Comparison of ENCODE assay signal across 7 mouse cellular contexts in the genomic region with DNA sequence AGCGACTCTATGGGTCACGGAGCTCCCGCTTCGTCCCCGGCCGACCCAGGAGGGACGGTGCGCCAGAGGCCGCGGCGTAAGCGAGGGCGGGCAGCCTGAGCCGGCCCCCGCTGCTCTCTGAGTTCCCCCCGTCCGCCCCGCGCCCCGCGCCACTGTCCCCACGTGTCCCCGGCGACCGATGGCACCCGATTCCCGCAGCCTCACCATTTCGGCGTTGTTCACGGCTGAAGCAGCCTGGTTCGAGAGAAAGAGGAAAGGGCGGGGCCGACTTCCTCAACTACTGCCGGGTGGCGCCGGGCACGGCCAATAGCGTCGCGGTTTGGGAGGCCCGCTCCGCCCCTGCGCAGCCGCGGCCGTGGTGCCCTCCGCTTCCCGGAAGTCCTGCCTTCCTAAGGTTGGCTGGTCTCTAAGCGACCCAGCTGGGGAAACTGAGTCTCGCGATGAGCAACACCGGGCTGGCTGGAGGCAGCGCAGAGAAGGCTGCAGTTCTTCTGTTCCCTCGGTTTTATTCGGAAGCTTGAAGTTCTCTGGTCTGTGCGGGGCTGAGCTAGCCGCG. TPM values are rescaled to one million over a fixed set of nuclear protein-coding genes. Genes with fewer than 3 reads are reported as not detected.
DNase-seq lines count a peak whose midpoint lies in the region; ATAC-seq lines count a peak whose summit lies in the region.

A gene (plus strand): TSS at position 469 of the 556 bp plus-strand sequence.

- peak within 1 kb of the TSS; percentile 87 for H3K9ac ChIP-seq in embryonic facial prominence, embryonic 11.5 days (replicated peaks; ENCODE audit: low read length)
- H3K9ac ChIP-seq in limb, embryonic 11.5 days (ENCODE audit: low read length) = peak within 1 kb of the TSS; percentile 84
- H3K9ac ChIP-seq in midbrain, embryonic 14.5 days (replicated peaks; ENCODE audit: low read length) = peak within 1 kb of the TSS; percentile 88

- H3K27ac ChIP-seq in embryonic facial prominence, embryonic 11.5 days (replicated peaks; ENCODE audit: low read depth, low read length) = peak within 1 kb of the TSS; percentile 76
- H3K27ac ChIP-seq in limb, embryonic 11.5 days (replicated peaks; ENCODE audit: low read depth, low read length) = peak within 1 kb of the TSS; percentile 77; the same call in 1 of the 2 replicates
- H3K27ac ChIP-seq in midbrain, embryonic 14.5 days (replicated peaks; ENCODE audit: low read depth, low read length) = peak within 1 kb of the TSS; percentile 87

- H3K36me3 ChIP-seq in embryonic facial prominence, embryonic 11.5 days (replicated peaks; ENCODE audit: control insufficient read depth, insufficient read depth, low read depth, low read length) = peaks cover 12% of the 10 kb centered on the region
- peaks cover 22% of the 10 kb centered on the region for H3K36me3 ChIP-seq in limb, embryonic 11.5 days (ENCODE audit: control insufficient read depth, insufficient read depth, low read length)
- H3K36me3 ChIP-seq in midbrain, embryonic 14.5 days (ENCODE audit: control insufficient read depth, insufficient read depth, low read length) = peaks cover 37% of the 10 kb centered on the region

- ATAC-seq in embryonic facial prominence, embryonic 11.5 days (replicated peaks; ENCODE audit: insufficient number of reproducible peaks, low FRiP score, low TSS enrichment, low read depth) = peak; percentile 86
- ATAC-seq in limb, embryonic 11.5 days (ENCODE audit: insufficient number of reproducible peaks, low FRiP score, low TSS enrichment, low read depth) = peak; percentile 83
- ATAC-seq in midbrain, embryonic 14.5 days (ENCODE audit: low FRiP score, low TSS enrichment) = peak; percentile 90

- H3K4me1 ChIP-seq in embryonic facial prominence, embryonic 11.5 days (ENCODE audit: control insufficient read depth, insufficient read depth, low read length) = no peaks in the 10 kb centered on the region; the same call in 1 of the 2 replicates
- H3K4me1 ChIP-seq in limb, embryonic 11.5 days (ENCODE audit: control insufficient read depth, insufficient read depth, low read length) = peaks cover 22% of the 10 kb centered on the region
- peaks cover 41% of the 10 kb centered on the region for H3K4me1 ChIP-seq in midbrain, embryonic 14.5 days (ENCODE audit: control insufficient read depth, insufficient read depth, low read length)

- peak within 1 kb of the TSS; percentile 72 for H3K4me2 ChIP-seq in embryonic facial prominence, embryonic 11.5 days (ENCODE audit: low read depth, low read length)
- H3K4me2 ChIP-seq in limb, embryonic 11.5 days (ENCODE audit: low read depth, severe bottlenecking) = peak within 1 kb of the TSS; percentile 94
- H3K4me2 ChIP-seq in midbrain, embryonic 14.5 days (ENCODE audit: low read length) = peak within 1 kb of the TSS; percentile 94

- H3K4me3 ChIP-seq in embryonic facial prominence, embryonic 11.5 days (ENCODE audit: low read depth, low read length) = peak within 1 kb of the TSS; percentile 60
- H3K4me3 ChIP-seq in limb, embryonic 11.5 days (ENCODE audit: low read depth, low read length) = peak within 1 kb of the TSS; percentile 76
- H3K4me3 ChIP-seq in midbrain, embryonic 14.5 days (replicated peaks; ENCODE audit: low read depth, low read length) = peak within 1 kb of the TSS; percentile 58

- under 1% methylated on average over 57 of the region's 58 CpGs for WGBS in embryonic facial prominence, embryonic 11.5 days
- under 1% methylated on average over 54 of the region's 58 CpGs for WGBS in limb, embryonic 11.5 days
- under 1% methylated on average over 58 of the region's 58 CpGs for WGBS in midbrain, embryonic 14.5 days

- peak; percentile 97 for DNase-seq in adrenal gland, postnatal 14 days
- peak; percentile 96 for DNase-seq in embryonic facial prominence, embryonic 11.5 days (ENCODE audit: low spot score)
- peak; percentile 99 for DNase-seq in heart, adult 11 months
- DNase-seq in kidney, adult 18-20 months = peak; percentile 92
- DNase-seq in limb, embryonic 11.5 days (ENCODE audit: low spot score) = peak; percentile 90
- DNase-seq in midbrain, embryonic 14.5 days = peak; percentile 97
- peak; percentile 83 to 89 for DNase-seq in spleen, adult 18-20 months

- no peaks in the 10 kb centered on the region for H3K27me3 ChIP-seq in embryonic facial prominence, embryonic 11.5 days (ENCODE audit: control insufficient read depth, insufficient read depth, low read length)
- no peaks in the 10 kb centered on the region for H3K27me3 ChIP-seq in limb, embryonic 11.5 days (ENCODE audit: control insufficient read depth, insufficient read depth, low read length)
- H3K27me3 ChIP-seq in midbrain, embryonic 14.5 days (ENCODE audit: control insufficient read depth, insufficient read depth, low read length) = no peaks in the 10 kb centered on the region

- H3K9me3 ChIP-seq in embryonic facial prominence, embryonic 11.5 days (replicated peaks; ENCODE audit: control insufficient read depth, low read length) = no peaks in the 10 kb centered on the region
- no peaks in the 10 kb centered on the region for H3K9me3 ChIP-seq in limb, embryonic 11.5 days (ENCODE audit: control insufficient read depth, low read length)
- no peaks in the 10 kb centered on the region for H3K9me3 ChIP-seq in midbrain, embryonic 14.5 days (ENCODE audit: control insufficient read depth, low read length)

RNA-seq across cellular contexts. Expression of the gene that starts here (rescaled TPM):
- 71.6 and 76.5 TPM in 2 replicates for total RNA-seq in adrenal gland, postnatal 14 days (2021)
- polyA plus RNA-seq in embryonic facial prominence, embryonic 11.5 days (2014; fragmentation: Nextera tagmentation; extraction: Ambion mirVana) = 140 TPM in 2 replicates
- polyA plus RNA-seq in limb, embryonic 11.5 days (2014; fragmentation: Nextera tagmentation; extraction: Ambion mirVana) = 106 and 115 TPM in 2 replicates
- 141 and 144 TPM in 2 replicates for polyA plus RNA-seq in midbrain, embryonic 14.5 days (2014; fragmentation: Nextera tagmentation; extraction: Ambion mirVana)

Comparison
In these comparisons a context has a peak if more than half of its experiments do, and no peak if none do; other contexts are left out.
1. Peak in every context shown above with its lines: DNase-seq, ATAC-seq, H3K4me3 ChIP-seq and H3K27ac ChIP-seq.